Mouse (Mus musculus) ES-E14 (cell line): ENCODE measurements around the gene Ercc8. TPM values are rescaled to one million over a fixed set of nuclear protein-coding genes. Genes with fewer than 3 reads are reported as not detected.
A peak's percentile ranks its signal among the peaks of the same experiment; 100 is the strongest.

ENCODE experiments used
- DNase-seq: peaks from one replicate; pipeline ENCODE4 v3.0.0-alpha.2; 2013; ENCODE audit warnings: low read depth, low spot score
- H3K27ac ChIP-seq: 2 replicates; pipeline ENCODE4 v1.5.1; 2012; ENCODE audit warnings: low read depth, mild to moderate bottlenecking, low read length, moderate library complexity, mixed read lengths; ENCODE audit not compliant: poor library complexity, insufficient read depth, severe bottlenecking
- H3K36me3 ChIP-seq: 2 replicates; pipeline ENCODE4 v1.6.1; 2012; ENCODE audit warnings: mild to moderate bottlenecking, low read length, moderate library complexity, mixed read lengths; ENCODE audit not compliant: control insufficient read depth, poor library complexity, insufficient read depth, severe bottlenecking
- H3K4me1 ChIP-seq, 2 experiments: fragments of 150-350 bp in 1 of 2; sonication (generic) in 1 of 2; 2 replicates each; pipeline ENCODE4 v1.6.1; 2012; ENCODE audit warnings: low read length in 2 of 2, mild to moderate bottlenecking in 1 of 2, mixed read lengths in 1 of 2; ENCODE audit not compliant: control insufficient read depth in 2 of 2, insufficient read depth in 2 of 2, poor library complexity in 1 of 2
- H3K4me3 ChIP-seq, 2 experiments: fragments of 150-350 bp in 1 of 2; sonication (generic) in 1 of 2; 2 replicates each; pipeline ENCODE4 v1.5.1; 2012; ENCODE audit warnings: low read length in 2 of 2, low read depth in 1 of 2, mild to moderate bottlenecking in 1 of 2, mixed read lengths in 1 of 2; ENCODE audit not compliant: insufficient read depth in 1 of 2, poor library complexity in 1 of 2, severe bottlenecking in 1 of 2
- H3K9ac ChIP-seq: 2 replicates; pipeline ENCODE4 v1.6.1; 2012; ENCODE audit warnings: low read depth, mild to moderate bottlenecking, low read length, mixed read lengths; ENCODE audit not compliant: poor library complexity, insufficient read depth, severe bottlenecking
- H3K9me3 ChIP-seq: fragments of 150-350 bp; sonication (generic); 2 replicates; pipeline ENCODE4 v1.6.1; 2012; ENCODE audit warnings: low read depth, mild to moderate bottlenecking, low read length; ENCODE audit not compliant: control insufficient read depth, insufficient read depth
- CHD2 ChIP-seq: IDR thresholded peaks from 2 replicates; pipeline ENCODE4 v1.6.1; 2014; ENCODE audit warnings: mild to moderate bottlenecking, low read depth, low read length, inconsistent platforms
- HCFC1 ChIP-seq: IDR thresholded peaks from 2 replicates; pipeline ENCODE4 v1.6.1; 2012; ENCODE audit warnings: low read length, inconsistent platforms, borderline replicate concordance; ENCODE audit not compliant: insufficient read depth
- MAFK ChIP-seq: IDR thresholded peaks from 2 replicates; pipeline ENCODE4 v1.6.1; 2014; ENCODE audit warnings: mild to moderate bottlenecking, low read depth, low read length, inconsistent platforms; ENCODE audit not compliant: insufficient read depth
- ZC3H11A ChIP-seq: IDR thresholded peaks from 2 replicates; pipeline ENCODE4 v1.6.1; 2012; ENCODE audit warnings: low read depth, mild to moderate bottlenecking, inconsistent platforms, low read length, borderline replicate concordance
- ZNF384 ChIP-seq: IDR thresholded peaks from 2 replicates; pipeline ENCODE4 v1.6.1; 2012; ENCODE audit warnings: low read depth, low read length, inconsistent platforms
- in situ Hi-C, 2 experiments: fragments of 600-800 bp; cut with MboI; formaldehyde crosslinking; loops; one replicate each; pipeline ENCODE4 v1.15.1; 2025; ENCODE audit warnings: low sequenced_read_pairs in 2 of 2, inconsistent platforms in 1 of 2; ENCODE audit not compliant: unreplicated experiment in 2 of 2
- total RNA-seq: library from RNA; depleted of rRNA; stranded (reverse); fragments of 300-350 nt; gene quantifications from 2 replicates; pipeline ENCODE4 v1.2.3, GENCODE M21; 2012

Ercc8 gene
- total RNA-seq, 1 experiment = 18.3 TPM

- in situ Hi-C loops = no loop called here
These were observed 633 bp upstream of the Ercc8 start for GRCm38 (mm10) chr13:108157732-108158464.

GRCm38 (mm10) chr13:108159241-108159575 is 677 bp downstream of the Ercc8 start:
- Histone ChIP-seq H3K4me3 (peak overlapping the region; percentile 83 to 99), H3K9me3 (no peaks in the 10 kb centered on the region), H3K36me3 (peaks cover 4% of the 10 kb centered on the region; the same call in 1 of the 2 replicates), H3K27ac (no peak overlapping the region), H3K4me1 (peaks cover 0 to 5% of the 10 kb centered on the region in 2 experiments; a peak in 1 of 4 replicates), H3K9ac (peak overlapping the region; percentile 86)
- in situ Hi-C loops = no loop called here
- TF ChIP-seq ZNF384 (no peak), ZC3H11A (no peak), HCFC1 (no peak), CHD2 (no peak), MAFK (no peak)
- DNase-seq = no peak

More at GRCm38 (mm10) chr13:108157732-108158464, 633 bp upstream of the Ercc8 start:
- Histone ChIP-seq H3K9ac (peak overlapping the region; percentile 85), H3K27ac (no peak overlapping the region), H3K9me3 (no peaks in the 10 kb centered on the region), H3K4me1 (peaks cover 0 to 5% of the 10 kb centered on the region in 2 experiments; a peak in 1 of 4 replicates), H3K4me3 (peak overlapping the region; percentile 86 to 99), H3K36me3 (peaks cover 1% of the 10 kb centered on the region; the same call in 1 of the 2 replicates)
- DNase-seq = no peak
- TF ChIP-seq ZNF384 (no peak), HCFC1 (no peak), CHD2 (no peak), MAFK (no peak), ZC3H11A (no peak)

DNA sequence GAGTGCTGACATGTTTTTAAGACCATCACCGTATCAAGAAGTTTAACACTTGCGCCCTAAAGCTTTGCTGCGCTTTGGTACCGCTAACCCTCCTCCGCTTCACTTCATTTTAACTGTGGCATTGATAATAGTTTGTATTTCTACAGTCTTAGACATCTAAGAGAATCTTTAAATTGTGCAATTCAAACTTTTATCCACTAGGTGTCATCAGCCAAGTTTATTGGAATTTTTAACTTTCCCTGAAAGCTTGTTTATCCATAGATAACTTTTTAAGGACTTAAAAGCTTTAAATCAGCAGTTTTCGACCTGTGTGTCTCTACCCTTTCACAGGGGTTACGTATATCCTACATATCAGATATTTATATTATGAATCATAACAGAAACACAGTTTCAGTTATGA is 1.4 kb downstream of the Ercc8 start:
- Histone ChIP-seq H3K9ac (peak overlapping the region; percentile 53), H3K4me1 (peaks cover 0 to 5% of the 10 kb centered on the region in 2 experiments; a peak in 1 of 4 replicates), H3K27ac (no peak overlapping the region), H3K4me3 (peak overlapping the region; percentile 13 to 26; a peak in 2 of 4 replicates), H3K9me3 (no peaks in the 10 kb centered on the region), H3K36me3 (peaks cover 4% of the 10 kb centered on the region; the same call in 1 of the 2 replicates)
- DNase-seq = no peak
- in situ Hi-C loops = no loop called here
- TF ChIP-seq ZC3H11A (no peak), ZNF384 (no peak), HCFC1 (no peak)

GRCm38 (mm10) chr13:108163912-108164311 is 5.4 kb downstream of the Ercc8 start:
- Histone ChIP-seq H3K4me3 (no peak overlapping the region), H3K9me3 (no peaks in the 10 kb centered on the region), H3K9ac (no peak overlapping the region), H3K36me3 (peaks cover 4% of the 10 kb centered on the region; the same call in 1 of the 2 replicates), H3K4me1 (peaks cover 0 to 5% of the 10 kb centered on the region in 2 experiments; a peak in 1 of 4 replicates), H3K27ac (no peak overlapping the region)
- no peak for DNase-seq
- in situ Hi-C loops = no loop called here
- TF ChIP-seq ZNF384 (no peak), MAFK (no peak), CHD2 (no peak)
